Mouse (Mus musculus) embryonic facial prominence, embryonic 13.5 days (tissue): ENCODE measurements around the gene Ripply3. TPM values are rescaled to one million over a fixed set of nuclear protein-coding genes. Genes with fewer than 3 reads are reported as not detected.

ENCODE experiments used
- ATAC-seq: fragments of 200-750 bp; cut with Nextera tagmentation; 2 replicates; pipeline ENCODE4 v1.8.0; 2017; ENCODE audit warnings: low read depth; ENCODE audit not compliant: insufficient number of reproducible peaks, insufficient read depth, low FRiP score, low TSS enrichment
- H3K27ac ChIP-seq: fragments of 300-500 bp; sonication (generic); 2 replicates; pipeline ENCODE4 v1.5.1; 2015; ENCODE audit warnings: moderate library complexity, mild to moderate bottlenecking, inconsistent platforms
- H3K27me3 ChIP-seq: fragments of 300-500 bp; sonication (generic); 2 replicates; pipeline ENCODE4 v1.6.1; 2015; ENCODE audit warnings: mild to moderate bottlenecking, inconsistent platforms
- H3K36me3 ChIP-seq: fragments of 300-500 bp; sonication (generic); 2 replicates; pipeline ENCODE4 v1.6.1; 2015; ENCODE audit warnings: mild to moderate bottlenecking, inconsistent platforms
- H3K4me1 ChIP-seq: fragments of 300-500 bp; sonication (generic); 2 replicates; pipeline ENCODE4 v1.6.1; 2015; ENCODE audit warnings: inconsistent platforms
- H3K4me2 ChIP-seq: fragments of 300-500 bp; sonication (generic); 2 replicates; pipeline ENCODE4 v1.6.1; 2015; ENCODE audit warnings: moderate library complexity, mild to moderate bottlenecking, inconsistent platforms
- H3K4me3 ChIP-seq: fragments of 300-500 bp; sonication (generic); 2 replicates; pipeline ENCODE4 v1.5.1; 2015; ENCODE audit warnings: mild to moderate bottlenecking, inconsistent platforms
- H3K9ac ChIP-seq: fragments of 300-500 bp; sonication (generic); 2 replicates; pipeline ENCODE4 v1.6.1; 2015; ENCODE audit warnings: mild to moderate bottlenecking, inconsistent platforms
- H3K9me3 ChIP-seq: fragments of 300-500 bp; sonication (generic); 2 replicates; pipeline ENCODE4 v1.6.1; 2016; ENCODE audit warnings: inconsistent platforms
- WGBS: fragments of 180-500 bp; shearing (Covaris S2); methylation state at CpG from one replicate; pipeline ENCODE4 v1.1.7; 2015; ENCODE audit warnings: mixed read lengths; 5-methylcytosine and 5-hydroxymethylcytosine counted together
- polyA plus RNA-seq: library from polyadenylated mRNA; unstranded; fragments of >200 nt; fragmentation: Nextera tagmentation; extraction: Ambion mirVana; gene quantifications from 2 replicates; pipeline ENCODE4 v1.2.1, GENCODE M21; 2015

The Ripply3 gene
- polyA plus RNA-seq, result 2.1 and 3.2 TPM in 2 replicates

DNA sequence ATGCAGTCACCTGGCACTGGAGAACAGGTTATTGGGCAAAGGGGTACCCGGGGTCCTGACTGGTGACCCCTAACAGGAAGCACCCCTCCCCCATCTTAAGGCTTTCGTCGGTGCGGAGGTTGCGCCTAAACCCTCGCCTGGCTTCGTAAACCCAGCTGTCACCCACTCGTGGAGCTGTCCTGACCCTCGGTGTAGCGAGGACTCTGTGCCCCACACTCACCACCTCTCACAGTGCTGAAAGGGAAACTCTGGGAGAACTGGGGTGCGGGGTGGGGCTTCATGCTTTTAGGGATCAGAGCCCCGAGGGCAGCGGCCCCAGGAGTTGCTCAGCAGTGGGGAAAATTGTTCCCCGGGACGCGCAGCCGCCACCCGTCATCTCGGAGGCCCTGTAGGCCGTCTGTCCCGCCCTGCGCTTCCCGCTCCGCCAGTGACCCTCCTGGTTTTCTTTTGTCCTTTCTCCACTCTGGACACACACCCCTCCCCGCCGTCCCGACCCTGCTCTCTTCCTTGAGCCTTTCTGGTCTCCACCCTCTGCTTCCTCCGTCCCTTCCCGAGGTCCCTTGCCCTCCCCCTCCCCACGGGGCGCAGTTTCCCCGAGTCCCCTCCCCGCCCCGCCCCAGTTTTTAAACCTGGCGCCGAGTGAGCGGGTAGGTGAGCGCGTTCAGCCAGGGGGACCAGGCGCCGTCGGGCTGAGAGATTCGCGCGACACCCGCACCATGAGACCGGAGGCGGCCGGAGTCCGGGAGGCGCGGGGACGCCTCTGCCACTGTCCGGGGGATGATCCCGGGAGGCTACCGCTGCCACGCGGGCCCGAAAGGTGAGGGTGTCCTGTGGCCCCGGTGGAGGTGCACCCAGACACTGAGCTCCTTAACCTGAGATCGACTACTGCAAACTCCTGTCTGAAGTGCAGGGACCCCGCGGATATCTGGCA is at the start of gene Ripply3:
Gene Ripply3, plus strand, starts transcription at position 640 of the 931 bp plus-strand sequence.
- peak within 1 kb of the TSS; percentile 82 for H3K4me2 ChIP-seq
- no peaks in the 10 kb centered on the region for H3K9me3 ChIP-seq
- WGBS, result 1% methylated on average over 63 of the region's 63 CpGs
- H3K4me1 ChIP-seq, result peaks cover 25% of the 10 kb centered on the region
- ATAC-seq, result no peak; the same call in 1 of the 2 replicates
- H3K9ac ChIP-seq, result peak within 1 kb of the TSS; percentile 68
- H3K27me3 ChIP-seq, result peaks cover 46% of the 10 kb centered on the region
- H3K36me3 ChIP-seq, result no peaks in the 10 kb centered on the region
- H3K27ac ChIP-seq, result no peak within 1 kb of the TSS
- peak within 1 kb of the TSS; percentile 51 for H3K4me3 ChIP-seq

DNA sequence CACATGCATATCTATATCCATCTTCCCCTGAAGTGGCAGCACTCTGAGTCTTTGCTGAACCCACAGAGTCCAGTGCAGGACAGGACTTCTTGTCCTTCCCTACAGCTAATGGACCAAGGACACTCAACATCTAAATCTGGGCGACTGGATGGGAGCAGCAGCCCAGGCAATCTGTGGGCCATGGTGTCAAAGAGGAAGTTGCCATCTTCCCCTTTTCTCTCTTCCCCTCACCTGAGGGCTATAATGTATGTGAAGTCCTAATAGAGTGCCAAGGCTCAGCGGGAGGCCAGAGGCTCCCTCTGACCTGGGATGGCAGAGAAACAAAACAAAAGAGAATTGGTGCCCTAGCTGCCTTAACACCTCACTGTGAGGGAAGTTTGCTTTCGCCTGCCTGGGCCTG is 44.2 kb upstream of the Ripply3 start:
- H3K4me2 ChIP-seq, result no peak overlapping the region
- WGBS, result 92% methylated on average over 3 of the region's 3 CpGs
- no peak overlapping the region for H3K4me3 ChIP-seq
- no peaks in the 10 kb centered on the region for H3K27me3 ChIP-seq
- no peak for ATAC-seq
- H3K9me3 ChIP-seq, result no peaks in the 10 kb centered on the region
- no peak overlapping the region for H3K9ac ChIP-seq
- H3K36me3 ChIP-seq, result peaks cover 11% of the 10 kb centered on the region
- H3K27ac ChIP-seq, result no peak overlapping the region
- no peaks in the 10 kb centered on the region; the same call in 1 of the 2 replicates for H3K4me1 ChIP-seq

DNA sequence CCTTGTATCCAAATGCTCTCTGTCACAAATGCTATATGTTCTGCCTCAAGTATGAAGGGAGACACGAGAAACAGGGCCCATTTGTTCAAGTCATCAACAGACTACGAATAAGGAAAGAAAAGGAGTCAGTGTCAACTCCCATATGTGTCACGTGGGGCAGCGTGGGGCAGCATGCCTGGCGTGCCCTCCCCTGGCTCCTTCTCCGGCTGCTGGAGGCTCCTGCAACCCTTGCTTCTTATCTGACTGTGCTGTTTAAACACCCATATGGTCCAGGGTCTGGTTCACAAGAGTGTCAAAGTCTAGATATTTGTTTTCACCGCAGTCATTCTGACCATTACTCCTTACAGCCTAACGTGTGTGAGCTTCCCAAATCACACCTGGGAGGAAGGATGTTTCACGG is 40.4 kb upstream of the Ripply3 start:
- Histone ChIP-seq H3K9me3 (no peaks in the 10 kb centered on the region), H3K4me3 (no peak overlapping the region), H3K36me3 (0 out of 2 replicates have a peak, but pooled peaks cover under 1% of the 10 kb centered on the region), H3K27ac (no peak overlapping the region), H3K4me1 (peaks cover 10% of the 10 kb centered on the region; the same call in 1 of the 2 replicates), H3K4me2 (no peak overlapping the region), H3K9ac (no peak overlapping the region), H3K27me3 (no peaks in the 10 kb centered on the region)
- ATAC-seq, result no peak
- 81% methylated on average over 9 of the region's 9 CpGs for WGBS

DNA sequence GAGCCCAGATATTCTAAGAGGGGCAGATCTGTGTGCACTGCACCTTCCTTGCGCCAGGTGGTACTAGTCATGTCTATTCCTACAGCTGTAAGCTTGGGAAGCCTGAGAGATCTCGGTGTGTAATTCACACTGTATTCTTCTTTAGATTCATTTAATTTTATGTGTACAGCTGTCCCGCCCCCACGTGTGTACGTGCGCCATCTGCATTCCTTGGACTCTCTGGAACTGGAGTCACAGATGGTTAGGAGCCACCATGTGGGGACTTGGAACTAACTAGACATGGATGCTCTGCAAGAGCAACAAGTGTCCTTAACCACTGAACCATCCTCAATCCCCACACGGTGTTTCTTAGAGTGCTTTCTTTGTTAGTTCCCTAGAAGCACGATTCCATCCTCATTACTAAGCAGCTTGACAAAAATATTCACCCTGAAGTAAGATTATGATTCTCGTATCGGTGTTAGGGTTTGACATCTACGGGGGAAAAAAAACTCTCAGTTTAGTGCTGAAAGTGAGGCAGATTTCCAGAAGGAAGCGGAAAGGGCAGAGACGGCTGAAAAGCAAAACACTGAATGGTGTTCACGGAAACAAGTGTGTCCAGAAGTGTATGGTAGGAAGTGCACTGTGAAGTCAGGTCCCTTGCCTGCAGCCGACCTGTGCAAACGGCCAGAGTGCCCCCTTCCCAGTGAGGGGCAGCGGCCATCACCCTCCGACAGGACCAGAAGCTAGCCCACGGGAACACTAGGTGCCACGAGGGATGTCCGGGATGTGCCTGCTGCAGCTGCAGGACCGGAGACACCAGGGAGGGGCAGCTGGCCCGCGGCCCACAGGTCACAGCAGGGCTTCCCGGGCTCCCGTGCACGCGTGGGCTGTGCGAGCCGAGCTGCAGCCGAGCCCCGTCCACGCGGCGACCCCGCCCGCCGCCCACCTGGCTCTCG is 38.8 kb upstream of the Ripply3 start:
- 0 out of 2 replicates have a peak, but pooled peaks have one; percentile 20 for ATAC-seq
- no peak overlapping the region; the same call in 1 of the 2 replicates for H3K27ac ChIP-seq

DNA sequence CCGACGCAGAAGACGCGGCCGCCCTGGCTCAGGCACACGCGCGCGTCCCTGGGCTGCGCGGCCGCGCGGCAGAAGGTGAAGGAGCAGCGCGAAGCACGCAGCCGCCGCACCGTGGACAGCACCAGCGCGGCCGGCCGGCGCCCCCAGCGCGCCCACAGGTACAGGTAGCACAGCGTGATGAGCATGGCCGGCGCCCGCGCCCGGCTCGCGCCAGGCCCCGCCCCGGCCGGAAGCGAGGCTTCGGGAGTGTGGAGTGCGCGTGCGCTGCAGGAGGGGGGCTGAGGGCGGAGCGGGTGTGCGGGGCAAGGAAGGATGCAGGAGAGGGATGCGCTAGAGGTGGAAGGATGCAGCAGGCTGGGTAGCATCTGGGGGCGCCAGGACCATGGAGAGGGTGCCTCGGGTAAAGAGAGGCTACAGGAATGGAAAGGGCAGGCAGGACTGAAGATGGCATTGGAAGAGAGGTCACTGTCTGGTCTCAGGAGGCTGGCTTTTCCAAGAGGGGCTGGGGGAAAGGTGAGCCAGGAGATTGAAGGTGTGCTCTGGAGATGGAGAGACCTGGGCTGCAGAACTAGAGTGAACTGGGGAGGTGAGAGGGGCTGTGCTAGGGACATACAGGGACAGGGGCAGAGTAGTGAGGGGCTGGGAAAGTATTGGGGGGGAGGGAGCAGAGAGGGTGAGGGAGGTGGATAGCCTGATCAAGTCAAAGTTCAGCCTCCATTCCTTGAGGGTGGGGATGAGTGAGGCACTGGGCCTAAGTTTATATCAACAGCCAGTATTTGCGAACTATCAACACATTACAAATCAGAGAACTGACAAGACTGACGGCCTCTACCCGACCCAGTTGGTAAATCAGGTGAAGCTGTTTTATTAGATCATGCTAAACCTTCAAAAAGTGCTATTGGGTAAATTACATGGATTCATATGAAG is 37.9 kb upstream of the Ripply3 start:
- H3K27ac ChIP-seq, result no peak overlapping the region; the same call in 1 of the 2 replicates
- no peaks in the 10 kb centered on the region for H3K9me3 ChIP-seq
- peaks cover 10% of the 10 kb centered on the region; the same call in 1 of the 2 replicates for H3K4me1 ChIP-seq
- peak overlapping the region; percentile 99 for H3K4me2 ChIP-seq
- peak; percentile 92 for ATAC-seq
- no peaks in the 10 kb centered on the region for H3K27me3 ChIP-seq
- H3K9ac ChIP-seq, result peak overlapping the region; percentile 89
- H3K36me3 ChIP-seq, result no peaks in the 10 kb centered on the region
- peak overlapping the region; percentile 87 for H3K4me3 ChIP-seq
- 5% methylated on average over 52 of the region's 52 CpGs for WGBS

More for the DNA sequence above, 38.8 kb upstream of the Ripply3 start:
- Histone ChIP-seq H3K27me3 (no peaks in the 10 kb centered on the region), H3K4me3 (peak overlapping the region; percentile 87), H3K9ac (peak overlapping the region; percentile 89), H3K36me3 (no peaks in the 10 kb centered on the region), H3K4me1 (peaks cover 10% of the 10 kb centered on the region; the same call in 1 of the 2 replicates), H3K9me3 (no peaks in the 10 kb centered on the region), H3K4me2 (peak overlapping the region; percentile 99)
- WGBS, result 11% methylated on average over 39 of the region's 39 CpGs

DNA sequence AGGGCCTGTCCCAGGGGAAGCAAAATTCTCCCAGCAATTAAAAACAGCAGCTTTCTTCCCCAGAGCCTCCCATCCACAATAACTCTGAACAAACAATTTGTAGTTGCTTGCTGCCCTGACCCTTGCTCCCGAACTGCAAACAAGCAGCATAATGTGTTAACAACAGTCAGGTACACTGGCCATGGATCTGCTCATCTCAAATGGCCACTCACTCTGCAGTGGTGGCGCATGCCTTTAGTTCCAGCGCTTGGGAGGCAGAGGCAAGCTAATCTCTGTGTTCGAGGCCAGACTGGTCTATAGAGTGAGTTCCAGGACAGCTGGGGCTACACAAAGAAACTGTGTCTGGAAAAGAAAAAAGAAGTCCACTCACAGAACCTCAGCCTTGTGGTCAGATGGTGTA is 37.1 kb upstream of the Ripply3 start:
- 83% methylated on average over 4 of the region's 4 CpGs for WGBS
- no peaks in the 10 kb centered on the region for H3K27me3 ChIP-seq
- no peak overlapping the region for H3K9ac ChIP-seq
- no peak overlapping the region for H3K4me3 ChIP-seq
- no peaks in the 10 kb centered on the region for H3K9me3 ChIP-seq
- H3K27ac ChIP-seq, result no peak overlapping the region
- ATAC-seq, result no peak
- H3K4me1 ChIP-seq, result peaks cover 10% of the 10 kb centered on the region; the same call in 1 of the 2 replicates
- no peaks in the 10 kb centered on the region for H3K36me3 ChIP-seq
- H3K4me2 ChIP-seq, result no peak overlapping the region

DNA sequence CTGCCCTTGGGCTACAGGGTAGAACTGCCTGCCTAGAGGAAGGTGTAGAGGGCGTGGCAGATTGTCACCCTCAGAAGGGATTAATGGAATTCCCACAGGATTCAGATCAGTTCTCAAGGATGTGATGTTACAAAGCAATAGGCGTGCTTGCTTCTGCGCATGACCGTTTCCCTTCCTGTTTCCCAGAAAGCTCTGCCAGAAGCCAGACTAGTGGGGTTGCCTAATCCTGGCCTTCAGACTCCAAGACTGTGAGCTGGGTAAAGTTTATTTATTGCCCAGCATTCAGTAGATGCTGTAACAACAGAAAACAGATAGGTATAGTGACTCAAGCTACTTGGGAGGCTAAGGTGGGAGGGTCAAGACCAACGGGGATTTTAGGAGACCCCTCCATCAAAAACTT is 30.1 kb upstream of the Ripply3 start:
- H3K9me3 ChIP-seq, result no peaks in the 10 kb centered on the region
- peaks cover 10% of the 10 kb centered on the region for H3K27me3 ChIP-seq
- peaks cover 12% of the 10 kb centered on the region for H3K4me1 ChIP-seq
- no peak overlapping the region for H3K4me3 ChIP-seq
- no peak overlapping the region for H3K4me2 ChIP-seq
- no peak overlapping the region for H3K27ac ChIP-seq
- 85% methylated on average over 5 of the region's 5 CpGs for WGBS
- H3K9ac ChIP-seq, result no peak overlapping the region
- no peaks in the 10 kb centered on the region for H3K36me3 ChIP-seq
- no peak for ATAC-seq

DNA sequence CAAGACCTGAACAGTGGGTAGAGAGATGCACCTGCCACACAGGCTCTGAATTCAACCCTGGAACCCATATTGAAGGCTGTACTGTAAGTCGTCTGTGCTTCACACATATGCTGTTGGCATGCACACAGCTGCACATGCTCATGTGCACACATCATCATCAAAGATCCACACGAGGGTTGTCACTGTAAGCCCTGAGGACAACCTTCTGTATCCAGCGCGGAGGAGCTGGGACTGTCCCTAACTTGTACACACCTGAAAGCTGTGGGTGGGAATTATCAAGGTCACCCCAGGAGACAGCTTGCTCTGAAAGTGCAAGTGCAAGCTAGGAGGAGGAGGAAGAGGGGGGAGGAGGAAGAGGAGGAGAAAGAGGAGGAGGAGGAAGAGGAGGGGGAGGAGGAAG is 29.0 kb upstream of the Ripply3 start:
- 65% methylated on average over 4 of the region's 4 CpGs for WGBS
- Histone ChIP-seq H3K9me3 (no peaks in the 10 kb centered on the region), H3K27me3 (peaks cover 12% of the 10 kb centered on the region), H3K4me2 (no peak overlapping the region), H3K4me3 (no peak overlapping the region), H3K9ac (no peak overlapping the region), H3K36me3 (no peaks in the 10 kb centered on the region), H3K27ac (no peak overlapping the region), H3K4me1 (peaks cover 15% of the 10 kb centered on the region)
- no peak for ATAC-seq

DNA sequence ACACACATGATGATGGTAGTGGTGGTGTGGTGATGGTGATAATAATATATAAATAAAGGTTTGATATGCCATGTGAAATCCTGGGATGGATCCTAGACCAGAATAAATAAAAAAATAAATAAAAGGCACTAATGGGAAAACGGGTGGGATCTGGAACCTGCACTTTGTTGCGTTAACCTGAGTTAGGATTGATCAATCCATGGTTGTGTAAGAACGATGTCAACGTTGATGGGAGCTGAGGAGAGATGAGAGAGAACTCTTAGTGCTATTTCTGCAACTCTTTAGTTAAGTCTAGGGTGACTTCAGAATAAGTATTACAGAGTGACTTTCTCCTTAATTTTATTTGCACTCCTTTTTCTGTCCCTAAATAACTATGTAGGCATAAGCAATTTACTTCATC is 27.0 kb upstream of the Ripply3 start:
- 0 out of 2 replicates have a peak, but pooled peaks cover 4% of the 10 kb centered on the region for H3K9me3 ChIP-seq
- H3K27me3 ChIP-seq, result peaks cover 12% of the 10 kb centered on the region
- peaks cover 15% of the 10 kb centered on the region for H3K4me1 ChIP-seq
- no peak overlapping the region for H3K9ac ChIP-seq
- no peaks in the 10 kb centered on the region for H3K36me3 ChIP-seq
- H3K4me3 ChIP-seq, result no peak overlapping the region
- no peak overlapping the region for H3K4me2 ChIP-seq
- no peak for ATAC-seq
- no peak overlapping the region for H3K27ac ChIP-seq
- WGBS, result 93% methylated on average over 4 of the region's 4 CpGs

DNA sequence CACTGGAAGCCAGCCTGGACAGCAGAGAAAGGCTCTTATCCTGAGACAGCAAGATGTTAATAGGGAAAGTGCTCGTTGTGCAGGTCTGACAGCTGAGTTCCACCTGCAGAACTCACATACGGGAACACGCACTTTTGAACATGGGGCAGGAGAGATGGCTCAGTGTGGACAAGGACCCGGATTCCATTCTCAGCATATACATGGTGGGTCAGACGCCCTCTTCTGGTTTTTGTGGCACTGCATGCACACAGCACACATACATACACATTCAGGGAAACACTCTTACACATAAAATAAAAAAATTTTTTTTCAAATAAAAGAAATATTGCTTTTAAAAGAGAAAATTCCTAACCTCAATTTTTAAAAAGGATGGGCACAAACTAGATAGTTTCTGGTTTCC is 26.5 kb upstream of the Ripply3 start:
- peaks cover 15% of the 10 kb centered on the region for H3K4me1 ChIP-seq
- H3K27ac ChIP-seq, result no peak overlapping the region
- WGBS, result 78% methylated on average over 5 of the region's 5 CpGs
- 0 out of 2 replicates have a peak, but pooled peaks cover 4% of the 10 kb centered on the region for H3K9me3 ChIP-seq
- no peaks in the 10 kb centered on the region for H3K36me3 ChIP-seq
- H3K4me3 ChIP-seq, result no peak overlapping the region
- H3K27me3 ChIP-seq, result peaks cover 12% of the 10 kb centered on the region
- H3K9ac ChIP-seq, result no peak overlapping the region
- H3K4me2 ChIP-seq, result no peak overlapping the region
- no peak for ATAC-seq
